Mouse (Mus musculus): Measurements from ENCODE around the gene Flvcr1.

Flvcr1 gene

DNA sequence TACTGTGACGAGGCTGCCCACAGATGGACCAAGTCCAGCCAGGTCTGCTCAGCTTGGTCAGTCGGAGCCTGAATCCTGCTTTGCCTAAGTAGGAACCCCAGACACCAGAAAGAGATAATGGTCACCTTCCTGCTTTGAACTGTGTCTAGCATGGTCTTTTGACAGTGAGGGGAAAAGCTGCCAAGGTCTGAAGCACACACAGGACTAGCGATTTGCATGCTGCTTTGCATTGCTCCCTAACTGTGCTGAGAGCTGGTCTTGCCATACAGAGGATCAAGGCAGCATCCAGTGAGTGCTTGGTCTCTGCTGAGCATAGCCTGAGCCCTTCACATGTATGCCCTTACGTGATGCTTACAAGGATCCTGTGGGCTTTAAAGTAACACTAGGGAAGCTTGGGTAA is 44.5 kb downstream of the Flvcr1 start:
- in situ Hi-C loops (cut with MseI, MboI), result no loop called here

DNA sequence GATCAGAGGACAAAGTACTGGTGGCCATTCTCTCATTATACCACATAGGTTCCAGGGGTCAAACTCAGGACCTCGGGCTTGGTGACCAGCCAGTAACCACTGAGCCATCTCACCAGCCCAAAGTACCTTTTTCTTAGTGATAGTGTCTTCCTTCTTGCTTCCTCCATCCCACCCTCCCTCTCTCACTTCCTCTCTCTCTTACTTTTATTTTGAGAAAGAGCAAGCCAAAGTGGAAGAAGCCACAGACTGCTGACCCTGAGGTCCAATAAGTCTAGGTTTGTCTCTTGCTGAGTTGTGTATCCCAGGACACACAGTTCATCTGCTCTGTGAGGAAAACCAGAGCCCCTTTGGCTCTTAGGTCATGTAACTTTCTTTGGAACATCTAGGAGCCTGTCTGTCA is 45.5 kb downstream of the Flvcr1 start:
- in situ Hi-C loops (cut with MseI, MboI), result no loop called here

DNA sequence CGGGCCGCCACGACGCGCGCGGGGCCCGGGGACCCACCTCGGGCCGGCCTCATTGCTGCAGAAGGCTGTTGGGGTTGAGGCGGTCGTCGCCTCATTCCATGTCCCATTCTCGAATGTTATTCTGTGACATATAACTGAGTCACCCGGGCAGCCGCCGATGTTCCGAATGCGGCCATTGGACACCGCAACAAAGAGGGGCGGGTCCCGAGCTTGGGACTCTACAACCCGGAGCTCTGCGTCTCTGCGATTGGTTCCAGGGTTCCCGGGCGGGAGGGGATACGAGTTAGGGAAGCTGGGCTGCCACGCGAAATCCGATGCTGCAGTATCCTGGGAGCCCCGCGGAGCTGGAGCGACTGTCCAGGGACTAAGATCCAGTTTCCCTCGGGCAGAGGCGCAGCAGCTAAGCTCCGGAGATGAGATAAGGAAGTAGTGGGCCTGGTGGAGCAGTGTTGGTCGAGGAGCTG is 46.8 kb downstream of the Flvcr1 start, which contains the start of gene Vash2:
Gene Vash2 (minus strand): TSS at position 197 of the 464 bp plus-strand sequence.
- in situ Hi-C loops (cut with MseI, MboI), result no loop called here

DNA sequence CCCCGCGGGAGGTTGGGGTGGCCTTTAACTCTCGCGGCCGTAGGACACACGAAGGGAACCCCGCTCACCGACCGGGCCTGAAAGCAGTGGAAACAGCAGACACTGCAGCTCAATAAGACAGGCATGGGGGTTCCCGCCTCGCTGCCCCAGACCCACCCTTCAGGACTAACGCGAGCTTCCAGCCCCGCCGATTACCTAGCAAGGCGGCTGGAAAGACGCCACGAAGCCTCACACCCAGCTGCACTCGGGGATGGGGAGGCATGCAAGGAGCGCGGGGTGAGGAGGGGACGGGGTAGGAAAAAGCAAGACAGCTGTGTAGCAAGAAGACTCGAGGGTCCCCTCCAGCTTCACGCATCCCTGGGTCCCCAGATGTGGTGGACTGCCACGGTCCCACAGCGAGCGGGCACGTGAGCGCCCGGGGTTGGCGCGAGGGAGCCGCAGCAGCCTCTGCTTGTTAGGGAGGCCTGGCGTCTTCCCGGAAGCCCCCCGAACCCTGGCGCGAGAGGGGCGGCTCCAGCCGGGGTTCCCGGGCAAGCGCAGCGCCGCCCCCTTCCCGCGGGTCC is 47.4 kb downstream of the Flvcr1 start:
- in situ Hi-C loops (cut with MseI, MboI), result no loop called here

DNA sequence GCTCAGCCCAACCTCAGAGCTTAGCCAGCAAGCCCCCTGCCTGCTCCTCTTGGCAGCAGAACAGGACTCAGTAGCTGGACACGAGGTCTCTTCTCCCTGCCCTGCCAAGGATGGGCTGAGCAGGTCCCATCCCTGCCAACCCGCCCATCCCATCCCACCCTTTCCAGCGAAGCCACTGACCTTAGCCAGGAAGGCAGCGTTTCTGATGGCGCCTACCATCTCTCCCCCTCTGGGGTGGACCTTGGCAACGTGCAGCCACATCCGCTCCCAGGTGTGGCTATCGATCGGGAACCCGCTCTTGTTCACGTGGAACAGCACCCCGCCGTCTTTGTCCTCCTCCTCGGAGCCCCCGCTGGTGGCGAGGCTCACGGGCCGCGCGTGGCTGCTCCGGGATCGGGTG is 48.0 kb downstream of the Flvcr1 start:
- in situ Hi-C loops (cut with MseI, MboI), result no loop called here

DNA sequence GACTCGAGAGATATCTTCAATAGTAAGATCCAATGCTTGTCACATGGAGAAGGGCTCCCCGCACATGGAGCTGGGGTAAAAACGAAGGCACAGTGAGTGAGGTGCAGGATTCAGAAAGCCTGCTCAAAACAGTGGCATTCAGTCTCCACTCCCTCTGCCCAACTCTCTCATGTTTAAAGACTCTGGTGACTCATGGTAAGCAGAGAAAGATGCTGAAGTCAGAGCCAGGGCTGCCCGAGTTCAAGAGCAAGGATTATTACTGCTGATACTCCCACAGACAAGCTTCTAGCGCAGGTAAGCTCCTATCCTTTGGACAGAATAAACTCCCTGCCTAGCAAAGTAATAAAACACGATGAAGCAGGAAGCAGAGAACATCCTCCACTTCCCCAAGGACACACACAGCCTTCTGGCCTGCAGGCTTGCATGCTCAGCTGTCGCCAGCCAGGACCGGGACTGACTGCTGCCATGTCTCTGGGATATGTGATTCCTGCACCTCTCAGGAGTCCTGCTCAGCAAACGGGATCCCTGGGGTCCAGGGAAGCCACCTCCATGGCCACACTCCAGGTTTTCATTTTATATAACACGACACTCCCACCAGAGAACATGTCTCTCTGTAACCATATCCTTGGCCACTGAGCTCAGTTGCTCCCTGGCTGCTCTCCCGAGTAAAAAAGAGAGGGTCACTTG is 48.9 kb downstream of the Flvcr1 start:
- in situ Hi-C loops (cut with MseI, MboI), result no loop called here

DNA sequence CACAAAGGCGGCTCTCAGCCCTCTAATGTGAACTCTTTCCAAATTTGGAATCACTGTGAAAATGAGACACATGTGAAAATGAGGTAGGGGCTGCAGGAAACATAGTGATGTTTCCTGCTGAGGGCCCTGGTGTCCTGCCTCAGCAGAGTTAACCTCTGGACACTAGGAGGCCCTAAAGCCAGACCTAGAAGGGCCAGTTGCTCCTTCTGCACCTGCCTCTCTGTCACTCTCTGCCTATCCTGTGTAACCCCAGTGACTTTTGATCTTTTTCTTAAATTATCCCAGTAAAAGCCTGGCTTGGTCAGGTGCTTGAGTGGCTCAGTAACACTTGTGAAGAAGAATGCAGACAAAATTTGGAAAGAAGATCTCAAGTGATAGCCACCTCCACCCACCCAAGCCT is 51.1 kb downstream of the Flvcr1 start:
- in situ Hi-C loops (cut with MseI, MboI), result no loop called here

DNA sequence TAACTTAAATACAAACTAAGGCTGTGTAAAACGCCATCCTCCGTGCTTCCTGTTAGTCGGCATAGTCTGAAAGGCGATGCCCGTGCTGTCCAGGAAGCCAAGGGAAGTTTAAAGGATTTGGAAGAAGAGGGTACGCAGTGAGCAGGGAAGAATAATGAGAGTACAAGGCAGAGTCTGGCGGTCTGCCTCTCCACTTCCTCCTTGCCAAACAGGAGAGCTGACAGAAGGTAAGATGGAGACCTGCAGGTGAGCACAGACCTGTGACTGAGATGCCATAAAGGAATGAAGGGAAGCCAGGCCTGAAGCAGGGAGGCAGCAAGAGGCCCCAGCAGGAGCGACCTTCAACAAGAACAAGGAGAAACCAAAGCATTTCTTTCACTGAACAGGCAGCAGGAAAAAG is 51.8 kb downstream of the Flvcr1 start:
- in situ Hi-C loops (cut with MseI, MboI), result no loop called here

DNA sequence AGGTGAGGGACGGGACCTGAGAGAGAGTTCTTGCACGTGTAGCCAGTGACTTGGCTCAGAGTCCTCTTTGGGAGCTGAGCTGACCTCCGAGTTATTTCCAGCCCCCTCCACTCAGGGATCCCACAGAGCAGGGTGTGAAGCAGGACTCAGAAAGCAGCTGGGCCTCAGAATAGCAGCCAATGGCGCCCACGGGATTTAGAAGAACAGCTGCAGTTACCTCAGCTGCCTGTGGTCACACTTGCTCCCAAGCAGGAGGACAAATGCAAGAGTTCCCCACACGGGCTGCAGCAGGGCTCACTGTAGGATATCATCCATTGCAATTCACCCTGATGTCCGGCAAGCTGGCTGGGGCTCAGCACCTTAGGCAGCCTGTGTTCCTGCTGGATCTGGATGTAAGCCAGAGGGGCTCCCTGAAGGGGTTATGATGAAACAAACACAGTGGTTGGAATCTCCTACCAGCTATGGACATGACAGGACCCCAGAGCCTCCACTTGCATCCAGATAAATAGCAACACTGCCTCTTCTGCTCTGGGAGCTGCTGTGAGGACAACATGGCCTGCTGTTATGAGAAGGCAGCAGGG is 53.3 kb downstream of the Flvcr1 start:
- in situ Hi-C loops (cut with MseI, MboI), result no loop called here

DNA sequence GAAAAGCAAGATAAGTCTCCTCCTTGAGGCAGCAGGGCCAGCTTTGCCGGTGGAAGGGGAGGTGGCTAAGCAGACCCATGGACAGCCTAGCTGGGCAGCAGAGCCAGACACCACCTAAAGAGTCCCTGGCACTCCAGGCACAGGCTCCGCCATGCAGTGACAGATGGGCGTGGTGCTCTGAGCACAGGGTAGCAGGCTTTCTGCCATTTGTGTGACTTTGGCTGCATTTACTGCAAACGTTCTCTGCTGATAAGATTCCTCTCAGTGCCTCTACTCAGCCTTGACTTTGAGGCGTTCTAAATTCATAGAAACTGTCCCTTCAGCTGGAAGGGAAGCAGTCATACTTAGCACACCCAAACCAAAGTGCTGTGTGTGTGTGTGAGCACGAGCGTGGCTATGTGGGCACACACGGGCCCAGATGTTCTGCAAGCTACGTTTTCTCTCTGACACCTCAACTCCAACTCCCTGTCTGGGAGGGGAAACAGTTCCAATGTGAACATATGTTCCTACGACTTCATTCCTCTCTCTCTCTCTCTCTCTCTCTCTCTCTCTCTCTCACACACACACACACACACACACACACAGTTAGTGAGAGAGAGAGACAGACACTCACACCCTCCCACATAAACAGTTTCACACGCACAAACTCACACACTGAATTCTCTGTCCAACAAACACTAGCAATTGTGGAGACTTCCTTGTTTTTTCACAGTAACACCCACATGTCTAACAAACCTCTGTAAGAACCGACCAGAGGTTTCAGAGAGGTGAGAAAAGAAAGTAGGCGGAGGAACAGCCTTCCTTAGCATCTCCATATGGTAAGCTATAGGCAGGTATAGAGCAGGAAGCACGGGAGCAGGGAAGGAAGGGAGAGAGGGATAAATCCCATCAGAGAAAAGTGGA is 54.0 kb downstream of the Flvcr1 start:
- in situ Hi-C loops (cut with MseI, MboI), result no loop called here

DNA sequence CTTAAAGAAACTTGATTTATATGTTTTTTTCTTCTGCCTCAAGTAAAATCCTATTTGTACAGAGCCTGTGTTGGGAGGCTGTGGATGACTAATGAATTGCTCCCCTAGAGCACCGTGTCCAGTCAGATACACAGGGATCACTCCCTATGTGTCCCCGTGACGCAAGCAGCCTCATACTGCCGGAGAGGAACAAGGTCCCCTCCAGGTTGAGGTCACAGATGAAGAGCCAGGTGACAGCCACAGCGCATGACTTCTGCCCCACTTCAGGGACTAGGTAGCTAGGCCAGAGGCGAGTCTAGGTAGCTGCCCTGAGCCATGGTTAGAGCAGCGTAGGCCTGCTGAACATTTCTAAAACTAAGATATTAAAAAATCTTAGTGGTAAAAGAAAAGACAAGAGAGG is 57.9 kb downstream of the Flvcr1 start:
- in situ Hi-C loops (cut with MseI, MboI), result no loop called here

DNA sequence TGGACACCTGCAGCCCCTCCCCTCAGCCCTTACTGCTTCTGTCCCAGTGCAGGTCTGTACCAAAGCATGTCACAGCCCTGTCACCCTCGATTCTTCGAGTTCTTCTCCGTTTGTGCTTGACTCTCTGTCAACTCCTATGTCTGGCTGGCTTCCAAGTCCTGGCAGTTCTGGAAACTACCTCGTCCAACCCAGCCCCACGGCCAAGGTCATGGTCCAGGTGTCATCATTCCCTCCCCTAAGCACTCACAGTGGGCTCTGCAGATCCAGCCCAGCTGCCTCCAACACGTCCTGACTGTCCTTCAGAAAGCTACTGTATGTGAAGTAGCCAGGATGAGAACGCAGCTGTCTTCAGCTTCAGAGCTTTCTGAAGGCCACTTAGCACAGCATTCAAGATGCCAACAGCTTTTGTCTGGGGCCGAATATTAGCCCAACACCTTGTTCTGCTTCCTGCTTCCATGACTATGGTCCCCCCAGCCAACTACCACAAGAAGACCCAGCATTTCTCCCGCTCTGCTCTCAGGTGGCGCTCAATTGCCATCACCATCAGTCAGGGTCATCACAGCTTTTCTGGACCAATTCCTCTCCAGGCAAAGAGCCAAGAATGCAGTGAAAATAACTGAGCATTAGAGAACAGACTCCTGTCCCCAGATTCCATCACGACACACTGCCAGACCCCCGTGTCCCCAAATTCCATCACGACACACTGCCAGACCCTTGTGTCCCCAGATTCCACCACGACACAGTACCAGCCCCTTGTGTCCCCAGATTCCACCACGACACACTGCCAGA is 60.8 kb downstream of the Flvcr1 start:
- in situ Hi-C loops (cut with MseI, MboI), result no loop called here

DNA sequence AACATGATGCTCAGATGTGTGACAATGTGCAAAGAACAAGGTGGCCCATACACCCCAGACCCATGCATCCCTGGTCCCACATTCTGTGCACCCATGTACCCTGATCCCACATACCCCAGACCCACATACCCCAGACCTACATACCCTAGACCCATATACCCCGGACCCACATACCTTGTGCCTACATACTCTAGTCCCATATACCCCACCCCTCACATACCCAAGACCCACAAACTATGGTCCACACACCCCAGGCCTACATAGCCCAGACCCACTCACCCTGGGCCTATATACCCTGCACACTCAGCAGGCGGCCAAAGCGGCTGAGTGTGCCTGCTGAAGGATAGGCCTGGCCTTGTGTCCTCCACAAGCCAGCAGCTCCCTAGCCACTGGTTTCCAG is 63.2 kb downstream of the Flvcr1 start:
- in situ Hi-C loops (cut with MseI, MboI), result no loop called here

DNA sequence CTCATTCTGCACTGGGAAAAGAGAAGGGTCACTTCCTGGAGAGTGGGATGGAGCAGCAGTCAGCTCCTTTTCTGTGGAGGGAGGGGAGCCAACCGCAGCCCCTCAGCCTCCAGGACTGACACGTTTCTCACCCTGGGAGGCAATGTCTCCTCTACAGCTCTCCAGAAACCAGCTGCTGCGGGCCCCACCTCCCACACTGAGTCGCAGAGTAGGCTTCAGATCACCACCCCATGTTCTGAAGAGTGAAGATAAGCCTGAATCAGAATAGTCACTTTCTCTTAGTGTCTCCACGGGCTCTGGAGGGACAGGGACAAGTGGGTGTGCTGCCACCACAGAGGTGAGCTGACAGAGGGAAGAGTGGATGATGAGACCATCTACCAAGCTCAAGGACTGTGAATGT is 67.1 kb downstream of the Flvcr1 start:
- in situ Hi-C loops (cut with MseI, MboI), result no loop called here

Measured in mouse trophoblast stem cell (cell line).